Mouse (Mus musculus) spleen, adult 10 weeks (tissue): ENCODE data around the gene Dlx6. TPM values are rescaled to one million over a fixed set of nuclear protein-coding genes. Genes with fewer than 3 reads are reported as not detected.

Experiments used
- polyA plus RNA-seq: library from polyadenylated mRNA; stranded (reverse); fragments of 350-450 nt; fragmentation: Illumina TruSeq; extraction: RNeasy Lipid Tissue Mini Kit (QIAGEN cat#74804); gene quantifications from one replicate; pipeline ENCODE4 v1.2.3, GENCODE M21; 2015; ENCODE audit warnings: low replicate concordance; ENCODE audit not compliant: insufficient read depth

Dlx6 gene
- not detected for polyA plus RNA-seq

GRCm38 (mm10) chr6:6863160-6863870, at the start of gene Dlx6:
Gene Dlx6 (plus strand): TSS chr6:6863334.

GRCm38 (mm10) chr6:6881638-6882190, 18.6 kb downstream of the Dlx6 start, which contains the start of gene Dlx5:
Gene Dlx5 (minus strand): TSS chr6:6882085.

Other genes with a start within 250 kb of the Dlx6 start
- not detected for gene Dlx5, start 18.8 kb downstream of the Dlx6 start, polyA plus RNA-seq
- 3.7 TPM for gene Sdhaf3, start 92.7 kb downstream of the Dlx6 start, polyA plus RNA-seq